Mouse (Mus musculus) spleen, adult 2 months (tissue): ENCODE measurements around the gene Fgfr2.

Source experiments
- CTCF ChIP-seq: fragments of 200-500 bp; IDR thresholded peaks from 2 replicates; pipeline ENCODE4 v1.5.1; 2011; ENCODE audit warnings: mild to moderate bottlenecking, inconsistent platforms; ENCODE audit not compliant: insufficient read depth, insufficient read length, insufficient replicate concordance; ENCODE audit errors: extremely low read depth
- POLR2A ChIP-seq: fragments of 200-500 bp; IDR thresholded peaks from 2 replicates; pipeline ENCODE4 v1.6.1; 2011; ENCODE audit warnings: low read depth, low read length, inconsistent platforms

DNA sequence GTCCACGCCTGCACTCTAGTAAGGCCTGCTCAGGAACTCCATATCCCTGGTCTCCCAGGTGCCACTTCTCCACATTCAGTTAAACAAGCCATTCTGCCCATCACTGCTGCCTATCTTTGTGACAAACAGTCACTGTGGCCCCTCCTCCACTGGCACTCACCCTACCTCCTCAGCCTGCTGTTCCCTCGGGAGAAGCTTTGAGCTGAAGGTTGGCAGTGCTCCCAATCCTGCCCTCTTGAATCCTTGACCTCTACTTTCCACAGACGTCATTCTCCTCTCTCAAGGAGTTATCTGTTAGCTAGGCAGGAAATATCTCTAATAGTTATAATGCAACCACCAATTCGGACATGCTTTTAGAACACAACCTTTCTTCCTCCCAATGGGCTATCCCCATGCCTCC, 3008.7 kb downstream of the Fgfr2 start:
- TF ChIP-seq CTCF (no peak), POLR2A (no peak)
